Mouse (Mus musculus) limb, embryonic 11.5 days (tissue): ENCODE measurements at regions not wholly inside any gene's neighbourhood (a gene's known extent, or its start where the extent isn't known, plus 50 kb on each side); places are given as distances from the start of the nearest gene placed in this dataset.

Experiments used
- ATAC-seq: fragments of 200-750 bp; cut with Nextera tagmentation; 2 replicates; pipeline ENCODE4 v1.8.0; 2017; ENCODE audit warnings: low read depth; ENCODE audit not compliant: insufficient number of reproducible peaks, low FRiP score, low TSS enrichment
- DNase-seq: peaks from one replicate; pipeline ENCODE4 v3.0.0-alpha.2; 2015; ENCODE audit warnings: low spot score
- H3K27ac ChIP-seq: fragments of 300-500 bp; sonication (generic); replicated peaks from 2 replicates; pipeline ENCODE4 v1.5.1; 2014; ENCODE audit warnings: low read depth, mild to moderate bottlenecking, low read length
- H3K27me3 ChIP-seq: fragments of 300-500 bp; sonication (generic); 2 replicates; pipeline ENCODE4 v1.6.1; 2014; ENCODE audit warnings: mild to moderate bottlenecking, low read length, mixed read lengths; ENCODE audit not compliant: control insufficient read depth, insufficient read depth
- H3K36me3 ChIP-seq: fragments of 300-500 bp; sonication (generic); 2 replicates; pipeline ENCODE4 v1.6.1; 2014; ENCODE audit warnings: mild to moderate bottlenecking, low read length, moderate library complexity, mixed read lengths; ENCODE audit not compliant: control insufficient read depth, insufficient read depth
- H3K4me1 ChIP-seq: fragments of 300-500 bp; sonication (generic); 2 replicates; pipeline ENCODE4 v1.6.1; 2014; ENCODE audit warnings: low read length, mixed read lengths; ENCODE audit not compliant: control insufficient read depth, insufficient read depth
- H3K4me2 ChIP-seq: fragments of 300-500 bp; sonication (generic); 2 replicates; pipeline ENCODE4 v1.6.1; 2014; ENCODE audit warnings: low read depth, mild to moderate bottlenecking, moderate library complexity; ENCODE audit not compliant: severe bottlenecking
- H3K4me3 ChIP-seq: fragments of 300-500 bp; sonication (generic); 2 replicates; pipeline ENCODE4 v1.5.1; 2014; ENCODE audit warnings: low read depth, low read length
- H3K9ac ChIP-seq: fragments of 300-500 bp; sonication (generic); 2 replicates; pipeline ENCODE4 v1.6.1; 2014; ENCODE audit warnings: mild to moderate bottlenecking, low read length
- H3K9me3 ChIP-seq: fragments of 300-500 bp; sonication (generic); 2 replicates; pipeline ENCODE4 v1.6.1; 2016; ENCODE audit warnings: low read length; ENCODE audit not compliant: control insufficient read depth
- WGBS: fragments of 180-500 bp; shearing (Covaris S2); extraction: QIAGEN DNeasy Blood & Tissue Kit; methylation state at CpG from one replicate; pipeline ENCODE4 v1.1.7; 2014; 5-methylcytosine and 5-hydroxymethylcytosine counted together

DNA sequence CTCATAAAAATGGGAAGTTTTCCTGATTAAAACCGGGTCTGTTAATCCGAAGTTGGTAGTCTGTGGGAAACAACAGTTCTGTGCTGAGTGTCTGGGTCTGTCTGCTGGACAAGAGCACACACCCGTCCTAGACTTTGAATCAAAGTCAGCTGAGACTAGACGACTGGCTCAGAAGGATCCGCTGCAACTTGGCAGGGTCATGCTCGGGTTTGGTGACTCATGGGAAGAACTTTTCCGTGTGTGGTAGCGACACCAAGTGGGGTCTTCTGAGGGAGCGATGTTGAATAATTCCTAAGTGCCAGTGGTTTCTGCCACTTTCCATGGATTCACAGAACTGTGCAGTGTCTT, 248.9 kb downstream of the Ankrd50 start:
- Histone ChIP-seq H3K9me3 (no peaks in the 10 kb centered on the region), H3K4me1 (peaks cover 19% of the 10 kb centered on the region), H3K36me3 (no peaks in the 10 kb centered on the region), H3K4me2 (no peak overlapping the region), H3K4me3 (no peak overlapping the region), H3K27ac (no peak overlapping the region), H3K9ac (no peak overlapping the region), H3K27me3 (no peaks in the 10 kb centered on the region)
- DNase-seq (no peak), ATAC-seq (no peak)
- 84% methylated on average over 9 of the region's 9 CpGs for WGBS

DNA sequence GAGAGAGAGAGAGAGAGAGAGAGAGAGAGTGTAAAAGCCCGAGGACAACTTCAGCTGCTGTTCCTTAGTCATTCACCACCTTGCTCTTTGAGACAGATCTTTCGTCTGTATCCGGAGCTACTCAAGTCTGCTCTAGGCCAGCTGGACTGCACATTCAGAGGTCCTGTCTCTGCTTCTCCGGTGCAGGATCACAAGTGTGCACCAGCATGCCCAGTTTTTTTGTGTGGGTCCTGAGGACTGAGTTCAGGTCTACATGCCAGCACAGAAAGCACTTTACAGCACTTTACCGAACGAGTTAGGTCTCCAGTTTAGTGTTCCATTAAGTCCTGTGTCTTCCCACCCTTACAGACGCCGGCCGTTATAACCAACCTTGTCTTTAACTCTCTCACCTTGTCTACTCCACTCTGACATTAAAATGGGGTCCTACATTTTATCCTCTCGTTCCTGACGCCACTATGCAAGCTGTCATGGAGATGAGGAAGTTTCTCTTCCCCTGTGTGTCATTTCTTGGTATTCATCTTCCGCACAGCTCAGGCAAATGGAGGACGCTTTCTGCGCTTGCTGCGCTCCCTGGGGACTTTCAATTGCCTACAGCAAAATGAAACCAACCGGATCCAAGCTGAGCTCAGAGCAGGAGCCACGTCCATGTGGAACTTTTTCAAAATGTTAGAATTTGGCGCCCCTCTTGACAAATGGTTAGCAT, 249.5 kb downstream of the Ankrd50 start:
- Histone ChIP-seq H3K27me3 (no peaks in the 10 kb centered on the region), H3K4me1 (peaks cover 19% of the 10 kb centered on the region), H3K36me3 (no peaks in the 10 kb centered on the region), H3K27ac (no peak overlapping the region), H3K9ac (no peak overlapping the region), H3K4me3 (no peak overlapping the region), H3K4me2 (no peak overlapping the region), H3K9me3 (no peaks in the 10 kb centered on the region)
- ATAC-seq (no peak), DNase-seq (no peak)
- WGBS: 79% methylated on average over 18 of the region's 18 CpGs

DNA sequence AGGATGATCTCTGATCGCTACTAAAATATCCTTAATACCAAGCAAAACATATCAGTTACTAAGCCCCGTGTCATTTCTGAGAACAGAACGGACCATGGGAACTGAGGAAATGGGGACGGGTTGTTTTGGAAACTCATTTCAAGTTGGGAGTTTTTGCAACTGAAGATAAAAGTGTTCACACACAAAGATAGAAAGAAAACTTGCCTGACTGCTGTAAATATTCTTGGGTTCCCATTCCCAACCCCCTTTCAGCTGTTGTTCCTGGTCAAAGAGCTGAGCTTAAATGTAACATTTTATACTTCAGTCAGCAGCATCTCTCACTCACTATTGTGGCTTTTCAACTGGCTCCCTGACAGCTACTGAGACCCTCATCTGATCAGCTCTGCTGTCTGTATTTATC, 250.1 kb downstream of the Ankrd50 start:
- Histone ChIP-seq H3K4me3 (no peak overlapping the region), H3K4me2 (no peak overlapping the region), H3K9me3 (no peaks in the 10 kb centered on the region), H3K4me1 (peaks cover 19% of the 10 kb centered on the region), H3K27me3 (no peaks in the 10 kb centered on the region), H3K9ac (no peak overlapping the region), H3K27ac (no peak overlapping the region), H3K36me3 (no peaks in the 10 kb centered on the region)
- 85% methylated on average over 4 of the region's 4 CpGs for WGBS
- DNase-seq (no peak), ATAC-seq (no peak)

DNA sequence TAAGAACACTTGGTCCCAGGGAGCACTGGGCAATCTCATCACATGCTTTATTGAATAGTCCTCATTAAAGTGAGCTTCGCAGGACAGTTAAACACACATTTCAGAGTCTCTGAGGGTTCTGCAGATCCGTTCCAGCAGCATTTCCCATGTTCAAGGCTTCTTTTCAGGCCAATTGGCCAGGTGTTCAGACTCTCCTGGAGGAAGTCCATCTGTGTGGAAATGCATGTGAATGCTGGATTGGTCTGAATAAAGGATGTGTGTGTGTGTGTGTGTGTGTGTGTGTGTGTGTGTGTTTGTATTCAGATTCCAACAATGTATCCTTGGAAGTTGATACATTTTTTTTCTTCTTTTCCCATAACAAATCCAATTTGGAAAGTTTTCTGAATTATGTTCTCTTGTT, 250.6 kb downstream of the Ankrd50 start:
- H3K9ac ChIP-seq: no peak overlapping the region
- no peak for DNase-seq
- no peaks in the 10 kb centered on the region for H3K36me3 ChIP-seq
- H3K4me1 ChIP-seq: peaks cover 19% of the 10 kb centered on the region
- H3K27ac ChIP-seq: no peak overlapping the region
- H3K4me2 ChIP-seq: no peak overlapping the region
- H3K9me3 ChIP-seq: no peaks in the 10 kb centered on the region
- no peak overlapping the region for H3K4me3 ChIP-seq
- ATAC-seq: no peak
- WGBS: 49% methylated on average over 2 of the region's 2 CpGs
- H3K27me3 ChIP-seq: no peaks in the 10 kb centered on the region

DNA sequence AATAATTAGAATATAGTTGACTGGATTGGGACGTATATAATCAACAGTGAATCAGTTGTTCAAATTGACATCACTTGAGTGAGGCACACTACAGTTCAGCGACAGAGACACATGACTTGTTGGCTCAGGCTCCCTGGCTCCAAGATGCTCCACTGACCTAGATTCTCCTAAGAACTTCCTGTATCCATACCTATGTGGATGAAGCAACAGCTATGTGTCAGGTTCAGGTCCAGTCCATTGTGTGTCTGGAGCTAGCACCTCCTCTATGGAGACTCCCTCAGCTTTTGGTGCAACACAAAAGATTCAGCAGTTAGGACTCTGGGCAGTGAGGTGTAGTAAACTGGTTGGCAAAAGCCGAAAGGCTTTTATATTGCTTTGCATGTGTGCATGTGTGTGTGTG, 251.6 kb downstream of the Ankrd50 start:
- 81% methylated on average over 3 of the region's 3 CpGs for WGBS
- Histone ChIP-seq H3K9me3 (no peaks in the 10 kb centered on the region), H3K4me2 (no peak overlapping the region), H3K36me3 (no peaks in the 10 kb centered on the region), H3K27me3 (no peaks in the 10 kb centered on the region), H3K4me1 (peaks cover 19% of the 10 kb centered on the region), H3K4me3 (no peak overlapping the region), H3K27ac (peak overlapping the region; percentile 21; the same call in 1 of the 2 replicates), H3K9ac (no peak overlapping the region)
- ATAC-seq (0 out of 2 replicates have a peak, but pooled peaks have one; percentile 6), DNase-seq (no peak)

DNA sequence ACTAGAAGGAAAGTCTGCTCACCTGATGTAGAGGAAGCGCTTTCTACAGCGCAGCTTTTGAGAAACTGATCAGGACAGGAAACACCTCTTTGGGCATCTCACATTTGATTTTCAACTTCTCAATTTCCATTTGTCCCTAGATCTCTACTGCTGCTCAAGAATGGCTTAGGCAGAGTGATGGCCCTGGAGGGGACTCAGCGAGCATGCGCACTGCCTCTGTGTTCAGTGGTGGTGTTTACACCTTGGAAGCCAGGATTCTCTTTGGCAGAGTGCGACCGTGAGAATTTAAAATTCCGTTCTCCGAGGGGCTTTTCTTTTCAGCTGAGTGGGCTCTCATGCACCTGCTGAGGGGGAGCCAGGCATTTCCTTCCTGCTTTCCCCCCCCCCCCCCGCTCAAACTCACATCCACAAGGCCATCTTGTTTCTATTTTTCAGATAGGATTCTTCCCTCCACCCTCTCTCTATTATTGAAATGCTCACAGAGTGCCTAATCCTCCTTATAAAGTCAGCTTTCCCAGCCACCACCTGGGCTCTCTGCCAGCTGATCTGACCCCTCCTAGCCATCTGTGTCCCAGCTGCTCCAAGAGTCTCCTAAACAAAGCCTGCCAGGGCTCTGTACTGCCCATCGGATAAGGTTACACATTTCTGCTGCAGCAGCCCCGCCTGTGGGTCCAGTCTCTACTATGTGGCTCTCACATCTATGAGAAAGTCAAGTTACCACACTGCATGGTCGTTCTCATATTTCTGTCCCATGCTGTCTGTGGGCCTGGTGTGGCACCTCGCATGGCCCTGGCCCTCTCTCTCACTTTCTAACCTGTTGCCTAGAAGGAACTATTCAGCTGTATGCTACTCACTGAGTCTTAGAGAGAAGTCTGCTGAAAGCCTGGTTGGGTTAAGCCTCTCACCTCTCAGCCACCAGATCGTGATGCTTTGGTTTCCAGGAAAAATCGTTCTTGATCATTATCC, 252.2 kb downstream of the Ankrd50 start:
- Histone ChIP-seq H3K9ac (no peak overlapping the region), H3K4me2 (no peak overlapping the region), H3K27me3 (no peaks in the 10 kb centered on the region), H3K4me3 (no peak overlapping the region), H3K27ac (peak overlapping the region; percentile 21; the same call in 1 of the 2 replicates), H3K4me1 (peaks cover 19% of the 10 kb centered on the region), H3K9me3 (no peaks in the 10 kb centered on the region), H3K36me3 (no peaks in the 10 kb centered on the region)
- ATAC-seq (peak; percentile 89), DNase-seq (peak; percentile 86)
- WGBS: 48% methylated on average over 14 of the region's 15 CpGs

DNA sequence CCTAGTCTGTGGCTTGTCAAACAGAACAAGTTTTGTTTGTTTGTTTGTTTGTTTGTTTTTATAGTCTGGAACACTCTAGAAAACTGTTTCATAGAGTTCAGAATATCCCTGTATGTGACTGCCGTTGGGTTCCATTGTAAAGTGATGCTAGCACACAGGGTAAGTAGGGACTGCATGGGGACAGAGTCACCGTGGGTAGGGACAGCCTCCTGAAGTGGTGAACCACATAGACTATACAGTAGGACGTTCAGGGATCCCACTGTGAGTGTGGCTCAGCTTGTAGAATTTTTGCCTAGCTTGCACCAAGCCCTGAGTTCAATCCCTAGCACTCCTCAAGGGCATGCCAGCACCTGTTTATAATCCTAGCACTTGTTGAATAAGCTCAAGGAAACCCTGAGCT, 253.1 kb downstream of the Ankrd50 start:
- H3K27ac ChIP-seq: no peak overlapping the region
- no peak overlapping the region for H3K4me3 ChIP-seq
- no peak for ATAC-seq
- no peak overlapping the region for H3K9ac ChIP-seq
- H3K27me3 ChIP-seq: no peaks in the 10 kb centered on the region
- H3K4me1 ChIP-seq: peaks cover 21% of the 10 kb centered on the region
- no peak overlapping the region for H3K4me2 ChIP-seq
- WGBS: 84% methylated on average over 3 of the region's 3 CpGs
- H3K36me3 ChIP-seq: no peaks in the 10 kb centered on the region
- H3K9me3 ChIP-seq: no peaks in the 10 kb centered on the region
- peak; percentile 9 for DNase-seq

DNA sequence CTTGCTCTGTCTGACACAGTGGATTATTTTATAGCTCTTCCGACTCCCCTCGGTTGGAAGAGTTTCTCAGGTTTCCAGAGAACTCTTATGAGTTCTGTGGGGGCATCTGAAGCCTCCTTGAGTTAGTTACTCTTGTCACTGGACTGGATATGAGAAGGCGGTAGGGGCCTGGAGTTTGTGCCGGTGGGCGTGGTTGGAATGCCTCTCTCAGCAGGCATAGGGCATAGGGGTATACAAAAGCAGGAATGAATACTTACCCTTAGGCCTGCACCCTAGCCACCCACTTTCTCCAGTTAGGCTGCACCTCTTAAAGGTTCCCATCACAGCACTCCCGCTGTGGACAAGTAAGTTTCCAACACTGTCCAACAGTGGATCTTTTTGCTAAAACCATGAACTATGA, 253.8 kb downstream of the Ankrd50 start:
- 70% methylated on average over 6 of the region's 6 CpGs for WGBS
- H3K4me2 ChIP-seq: no peak overlapping the region
- H3K9me3 ChIP-seq: no peaks in the 10 kb centered on the region
- no peak for ATAC-seq
- no peaks in the 10 kb centered on the region for H3K36me3 ChIP-seq
- peaks cover 21% of the 10 kb centered on the region for H3K4me1 ChIP-seq
- peak; percentile 17 for DNase-seq
- H3K4me3 ChIP-seq: no peak overlapping the region
- H3K27me3 ChIP-seq: no peaks in the 10 kb centered on the region
- H3K27ac ChIP-seq: no peak overlapping the region
- H3K9ac ChIP-seq: no peak overlapping the region
